Mouse (Mus musculus) CH12.LX (cell line): ENCODE measurements around the gene Cdyl. TPM values are rescaled to one million over a fixed set of nuclear protein-coding genes. Genes with fewer than 3 reads are reported as not detected.

Source experiments
- DNase-seq: peaks from one replicate; pipeline ENCODE4 v3.0.0-alpha.2; 2013; ENCODE audit errors: extremely low read depth
- H3K27ac ChIP-seq: 2 replicates; pipeline ENCODE4 v1.5.1; 2012; ENCODE audit warnings: low read depth, mild to moderate bottlenecking, control low read depth, moderate library complexity; ENCODE audit not compliant: insufficient read depth
- H3K27me3 ChIP-seq: replicated peaks from 2 replicates; pipeline ENCODE3; 2012; ENCODE audit warnings: inconsistent platforms
- H3K36me3 ChIP-seq, 2 experiments: replicated peaks in 1 of 2; 2 replicates each; pipeline versions ENCODE3 to v1.6.1; 2012; ENCODE audit warnings: inconsistent platforms in 1 of 2, low read length in 1 of 2, mild to moderate bottlenecking in 1 of 2, mixed read lengths in 1 of 2, moderate library complexity in 1 of 2; ENCODE audit not compliant: control insufficient read depth in 1 of 2, insufficient read depth in 1 of 2
- H3K4me1 ChIP-seq, 2 experiments: 2 replicates each; pipeline ENCODE4 v1.6.1; 2012; ENCODE audit warnings: inconsistent platforms in 1 of 2, moderate library complexity in 1 of 2; ENCODE audit not compliant: insufficient read depth in 2 of 2, control insufficient read depth in 1 of 2
- H3K4me2 ChIP-seq: 2 replicates; pipeline ENCODE4 v1.6.1; 2012; ENCODE audit warnings: low read depth, mild to moderate bottlenecking, control low read depth; ENCODE audit not compliant: poor library complexity, insufficient read depth, severe bottlenecking
- H3K4me3 ChIP-seq, 3 experiments: fragments of 150-350 bp in 1 of 3; sonication (generic) in 1 of 3; replicated peaks in 1 of 3; 2 replicates each; pipeline versions ENCODE3 to v1.5.1; 2011 to 2012; ENCODE audit warnings: low read depth in 2 of 3, low read length in 2 of 3, mild to moderate bottlenecking in 2 of 3, moderate library complexity in 2 of 3, control low read depth in 1 of 3, improper control_type of control experiment in 1 of 3, inconsistent platforms in 1 of 3, mixed read lengths in 1 of 3; ENCODE audit not compliant: poor library complexity in 1 of 3
- H3K79me2 ChIP-seq: replicated peaks from 2 replicates; pipeline ENCODE4 v1.6.1; 2012; ENCODE audit warnings: mild to moderate bottlenecking, moderate library complexity; ENCODE audit not compliant: control insufficient read depth, poor library complexity, insufficient read depth, severe bottlenecking; ENCODE audit errors: extremely low read depth
- H3K9ac ChIP-seq: 2 replicates; pipeline ENCODE4 v1.6.1; 2012; ENCODE audit warnings: low read depth, mild to moderate bottlenecking, control low read depth, moderate library complexity; ENCODE audit not compliant: insufficient read depth
- H3K9me3 ChIP-seq: replicated peaks from 2 replicates; pipeline ENCODE3; 2012; ENCODE audit warnings: low read length, inconsistent platforms, mixed read lengths
- CTCF ChIP-seq, 2 experiments: IDR thresholded peaks in 1 of 2; conservative IDR thresholded peaks in 1 of 2; 2 replicates each; pipeline ENCODE4 v1.5.1; 2011 to 2012; ENCODE audit warnings: low read depth in 2 of 2, low read length in 2 of 2, improper control_type of control experiment in 1 of 2, inconsistent platforms in 1 of 2, mild to moderate bottlenecking in 1 of 2, moderate library complexity in 1 of 2
- ELF1 ChIP-seq: IDR thresholded peaks from 2 replicates; pipeline ENCODE4 v1.6.1; 2014; ENCODE audit warnings: low read depth, mild to moderate bottlenecking, inconsistent platforms, low read length, improper control_type of control experiment
- HCFC1 ChIP-seq: IDR thresholded peaks from 2 replicates; pipeline ENCODE4 v1.6.1; 2012; ENCODE audit warnings: low read depth, mild to moderate bottlenecking, inconsistent platforms, low read length, improper control_type of control experiment
- MAZ ChIP-seq: IDR thresholded peaks from 2 replicates; pipeline ENCODE4 v1.6.1; 2012; ENCODE audit warnings: low read depth, mild to moderate bottlenecking, inconsistent platforms, low read length, improper control_type of control experiment, moderate library complexity
- MYC ChIP-seq: IDR thresholded peaks from 2 replicates; pipeline ENCODE4 v1.6.1; 2011; ENCODE audit warnings: low read depth, mild to moderate bottlenecking, improper control_type of control experiment, low read length
- NRF1 ChIP-seq: IDR thresholded peaks from 2 replicates; pipeline ENCODE4 v1.6.1; 2014; ENCODE audit warnings: low read depth, mild to moderate bottlenecking, inconsistent platforms, low read length, improper control_type of control experiment, moderate library complexity
- RAD21 ChIP-seq: IDR thresholded peaks from 2 replicates; pipeline ENCODE4 v1.6.1; 2011; ENCODE audit warnings: low read depth, mild to moderate bottlenecking, low read length, improper control_type of control experiment, moderate library complexity
- SMC3 ChIP-seq: IDR thresholded peaks from 2 replicates; pipeline ENCODE4 v1.6.1; 2011; ENCODE audit warnings: low read depth, low read length, improper control_type of control experiment
- TBP ChIP-seq: conservative IDR thresholded peaks from 2 replicates; pipeline ENCODE4 v1.6.1; 2011; ENCODE audit warnings: low read depth, low read length, improper control_type of control experiment
- TCF12 ChIP-seq: IDR thresholded peaks from 2 replicates; pipeline ENCODE4 v1.6.1; 2014; ENCODE audit warnings: low read depth, mild to moderate bottlenecking, inconsistent platforms, low read length, improper control_type of control experiment
- ZC3H11A ChIP-seq: IDR thresholded peaks from 2 replicates; pipeline ENCODE4 v1.6.1; 2012; ENCODE audit warnings: low read depth, mild to moderate bottlenecking, inconsistent platforms, low read length, improper control_type of control experiment
- dilution Hi-C: fragments of 300-500 bp; cut with MboI; formaldehyde crosslinking; loops from 2 replicates; pipeline ENCODE4 v1.14.3; 2020; ENCODE audit warnings: low sequenced_read_pairs; ENCODE audit not compliant: extremely low pct_unique_long_range_greater_than_20kb, extremely low pct_ligation_motif_present
- in situ Hi-C: fragments of 300-500 bp; cut with MboI; formaldehyde crosslinking; loops from 3 replicates; pipeline ENCODE4 v1.14.3; 2019; ENCODE audit warnings: low sequenced_read_pairs, low pct_ligation_motif_present, low pct_unique_long_range_greater_than_20kb, mixed read lengths
- polyA plus RNA-seq: library from polyadenylated mRNA; unstranded; fragments of >175 nt; gene quantifications from 2 replicates; pipeline ENCODE4 v1.2.1, GENCODE M21; 2012; ENCODE audit warnings: low read depth; ENCODE audit not compliant: insufficient read length
- total RNA-seq, 2 experiments: library from RNA; depleted of rRNA; stranded (reverse); fragments of 300-350 nt in 1 of 2; fragments of >200 nt in 1 of 2; gene quantifications; 2 replicates each; pipeline ENCODE4 v1.2.3; 2012 to 2014

The Cdyl gene
- total and polyA plus RNA-seq, 3 experiments = 5.7 to 9.1 (median 8.3) TPM

GRCm38 (mm10) chr13:35796352-35796751 is 136.7 kb downstream of the Cdyl start:
- dilution Hi-C loops = no loop called here
- H3K4me3 ChIP-seq = no peak overlapping the region
- no peak overlapping the region for H3K27ac ChIP-seq

DNA sequence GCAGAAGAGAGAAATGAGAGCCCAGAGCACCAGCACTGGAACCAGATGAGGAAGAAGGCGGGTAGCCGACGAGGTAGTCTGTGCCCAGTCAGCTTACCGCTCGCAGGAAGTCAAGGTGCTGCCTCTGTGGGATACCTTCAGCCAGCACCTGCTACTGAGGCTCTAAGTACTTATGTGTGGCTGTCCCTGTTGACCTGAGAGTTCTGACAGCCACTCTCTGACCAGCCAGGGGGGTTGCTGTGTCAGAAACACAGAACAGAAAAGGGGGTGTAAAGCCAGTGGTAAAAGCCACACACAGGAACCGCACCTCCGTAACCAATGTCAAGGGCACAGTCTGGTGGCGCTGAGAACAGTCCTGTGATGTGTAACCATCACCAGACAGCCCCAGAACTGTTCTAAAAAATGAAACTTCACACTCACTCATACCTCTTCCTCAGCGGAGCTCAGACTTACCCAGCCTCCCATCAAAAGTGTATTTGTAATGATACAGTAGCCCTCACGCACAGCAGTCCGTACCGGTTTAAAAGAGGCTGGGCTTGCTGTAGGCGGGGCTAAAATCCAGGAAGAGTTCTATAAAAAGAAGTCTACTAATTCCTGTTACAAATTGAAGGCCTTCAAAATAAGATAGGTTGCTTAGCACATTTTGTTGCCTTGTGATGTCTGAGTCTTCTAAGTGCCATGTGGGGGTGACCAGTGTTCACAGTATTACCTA is 138.3 kb downstream of the Cdyl start:
- H3K27ac ChIP-seq = no peak overlapping the region
- no peak overlapping the region for H3K4me2 ChIP-seq
- H3K4me1 ChIP-seq = peaks cover 9 to 28% of the 10 kb centered on the region in 2 experiments
- no peak overlapping the region for H3K9ac ChIP-seq
- H3K79me2 ChIP-seq = no peaks in the 10 kb centered on the region; the same call in 1 of the 2 replicates
- dilution Hi-C loops = no loop called here
- no peaks in the 10 kb centered on the region for H3K9me3 ChIP-seq
- no peak for TF ChIP-seq HCFC1
- TF ChIP-seq, all 38 proteins: peak for 0
- DNase-seq = no peak
- Histone ChIP-seq H3K4me3 (no peak overlapping the region), H3K36me3 (peaks cover 0 to 15% of the 10 kb centered on the region in 2 experiments), H3K27me3 (no peaks in the 10 kb centered on the region)
- in situ Hi-C loops = no loop called here

More at GRCm38 (mm10) chr13:35796352-35796751, 136.7 kb downstream of the Cdyl start:
- in situ Hi-C loops = no loop called here
- Histone ChIP-seq H3K4me1 (peaks cover 15 to 31% of the 10 kb centered on the region in 2 experiments), H3K9ac (no peak overlapping the region), H3K9me3 (no peaks in the 10 kb centered on the region), H3K36me3 (peaks cover 0 to 17% of the 10 kb centered on the region in 2 experiments), H3K4me2 (no peak overlapping the region), H3K79me2 (no peaks in the 10 kb centered on the region; the same call in 1 of the 2 replicates), H3K27me3 (no peaks in the 10 kb centered on the region)
- no peak for DNase-seq
- TF ChIP-seq MYC = no peak
- no peak for TF ChIP-seq NRF1
- no peak for TF ChIP-seq TBP

DNA sequence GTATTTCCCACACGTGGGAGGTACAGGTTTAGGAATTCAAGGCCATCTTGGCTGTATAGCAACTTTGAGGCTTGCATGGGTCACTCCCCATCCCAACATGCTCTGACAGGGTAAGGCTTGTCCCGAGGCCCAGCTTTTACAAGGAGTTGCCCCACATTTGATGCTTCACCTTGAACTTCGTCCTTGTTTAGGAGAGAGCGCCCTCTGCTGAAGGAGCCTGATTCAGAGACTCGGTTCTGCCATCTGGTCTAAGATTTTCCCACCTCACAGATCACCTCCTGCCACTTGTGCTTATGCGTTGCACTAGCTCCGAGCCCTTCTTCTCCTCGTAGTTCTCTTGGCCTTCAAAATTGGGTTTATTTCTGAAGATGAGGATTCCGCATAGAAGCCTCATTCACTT is 139.0 kb downstream of the Cdyl start:
- TF ChIP-seq ELF1 (no peak), SMC3 (peak; percentile 77), TCF12 (0 out of 2 replicates have a peak, but pooled peaks have one; percentile 6), HCFC1 (no peak), RAD21 (peak; percentile 75), CTCF (conservative IDR thresholded peaks at IDR 0.05 in 1 of 2, IDR thresholded peaks at IDR 0.05 in 1 of 2; ENCODE audit: low read depth in 2 of 2, low read length in 2 of 2) (peak; percentile 59 to 85), ZC3H11A (no peak; the same call in 1 of the 2 replicates), MAZ (no peak)
- TF ChIP-seq, all 38 proteins: peak for 4
- Histone ChIP-seq H3K79me2 (no peaks in the 10 kb centered on the region; the same call in 1 of the 2 replicates), H3K36me3 (peaks cover 0 to 14% of the 10 kb centered on the region in 2 experiments), H3K4me1 (peaks cover 9 to 33% of the 10 kb centered on the region in 2 experiments), H3K9me3 (no peaks in the 10 kb centered on the region), H3K27ac (no peak overlapping the region), H3K9ac (no peak overlapping the region), H3K27me3 (no peaks in the 10 kb centered on the region), H3K4me3 (no peak overlapping the region), H3K4me2 (no peak overlapping the region)
- dilution Hi-C loops = no loop called here
- in situ Hi-C loops = no loop called here
- DNase-seq = peak; percentile 67
